Mouse (Mus musculus): ENCODE data around the gene Rasgrp2.

Gene Rasgrp2

DNA sequence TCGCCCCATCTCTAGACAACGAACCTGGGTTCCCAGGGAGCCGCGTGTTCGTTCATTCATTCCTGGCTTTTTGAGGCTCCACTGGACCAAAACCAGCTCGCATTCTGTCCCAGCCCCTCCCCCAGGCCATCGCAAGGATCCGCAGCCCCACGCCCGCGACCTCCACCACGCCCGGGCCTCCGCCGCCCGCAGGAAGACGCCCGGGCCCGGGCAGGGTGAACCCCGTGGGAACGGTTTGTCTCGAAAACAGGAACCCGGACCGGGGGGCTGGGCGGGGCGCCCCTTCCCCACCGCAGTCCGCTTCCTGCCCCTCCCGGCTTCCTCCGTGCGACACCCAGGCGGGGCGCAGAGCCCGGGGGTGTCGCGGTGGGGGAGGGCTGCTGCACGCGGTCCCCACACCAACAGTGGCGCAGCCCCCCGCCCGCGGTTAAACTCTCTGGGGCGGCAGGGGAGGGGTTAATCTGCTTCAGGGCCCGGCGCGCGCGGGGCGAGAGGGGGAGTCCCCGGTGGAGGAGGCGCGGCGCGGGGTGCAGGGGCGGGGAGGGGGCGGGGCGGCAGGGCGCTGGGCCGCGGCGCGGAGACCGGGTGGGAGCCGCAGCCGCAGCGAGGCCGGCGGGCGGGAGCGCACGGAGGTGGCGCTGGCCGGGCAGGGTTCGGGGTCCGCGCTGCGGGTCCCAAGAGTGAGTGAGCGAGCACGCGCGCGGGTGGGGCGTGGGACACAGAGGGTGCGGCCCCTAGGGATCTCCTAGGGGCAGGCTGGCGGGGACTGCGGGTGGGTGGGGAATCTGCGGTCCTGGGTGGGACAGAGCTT is at the start of gene Rasgrp2:
TSS of gene Rasgrp2 (plus strand) at position 56 of the 811 bp plus-strand sequence.
- WGBS, result 2% methylated on average over 86 of the region's 87 CpGs

DNA sequence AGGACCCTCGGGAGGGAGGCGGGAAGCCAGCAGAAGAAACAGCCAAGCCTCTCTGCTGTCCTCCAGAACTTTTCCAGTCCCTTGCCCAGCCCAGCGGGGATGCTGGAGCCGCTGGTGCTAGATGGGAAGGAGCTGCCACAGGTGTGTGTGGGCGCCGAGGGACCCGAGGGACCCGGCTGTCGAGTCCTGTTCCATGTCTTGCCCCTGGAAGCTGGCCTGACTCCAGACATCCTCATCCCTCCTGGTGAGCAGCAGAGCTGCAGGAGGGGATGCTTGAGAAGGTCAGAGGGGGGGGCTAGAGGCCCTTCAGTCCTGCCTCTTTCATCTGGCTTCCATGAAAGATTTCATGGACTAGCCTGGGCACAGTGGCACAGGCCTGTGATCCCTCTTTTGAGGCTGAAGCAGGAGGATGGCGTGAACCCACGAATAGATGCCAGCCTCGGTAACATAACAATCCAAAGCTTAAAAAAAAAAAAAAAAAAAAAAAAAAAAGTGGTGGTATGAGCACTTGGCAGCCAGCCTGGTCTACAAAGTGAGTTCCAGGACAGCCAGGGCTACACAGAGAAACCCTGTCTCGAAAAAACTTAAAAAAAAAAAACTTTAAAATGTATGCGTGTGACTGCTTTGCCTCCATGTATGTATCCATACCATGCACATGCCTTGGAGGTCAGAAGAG is 47.6 kb upstream of the Rasgrp2 start:
- WGBS, result 48% methylated on average over 14 of the region's 14 CpGs

DNA sequence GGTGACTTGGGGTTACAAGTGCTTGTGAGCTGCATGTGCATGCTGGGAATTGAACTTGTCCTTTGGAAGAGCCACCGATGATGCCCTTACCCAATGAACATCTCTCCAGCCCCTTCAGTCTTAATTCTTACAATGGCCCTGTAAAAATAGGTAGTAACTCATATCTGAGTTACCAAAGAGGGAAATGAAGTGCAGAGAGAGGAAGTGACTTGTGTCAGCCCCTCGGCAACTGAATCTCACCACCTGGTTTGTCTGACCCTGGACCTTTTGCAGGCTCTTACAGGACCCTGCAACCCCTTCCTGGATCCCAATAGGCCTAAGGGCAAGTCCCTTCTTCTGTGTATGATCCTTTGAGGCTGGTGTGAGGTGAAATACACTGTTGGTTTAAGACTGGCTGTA is 47.0 kb upstream of the Rasgrp2 start:
- 89% methylated on average over 2 of the region's 2 CpGs for WGBS

DNA sequence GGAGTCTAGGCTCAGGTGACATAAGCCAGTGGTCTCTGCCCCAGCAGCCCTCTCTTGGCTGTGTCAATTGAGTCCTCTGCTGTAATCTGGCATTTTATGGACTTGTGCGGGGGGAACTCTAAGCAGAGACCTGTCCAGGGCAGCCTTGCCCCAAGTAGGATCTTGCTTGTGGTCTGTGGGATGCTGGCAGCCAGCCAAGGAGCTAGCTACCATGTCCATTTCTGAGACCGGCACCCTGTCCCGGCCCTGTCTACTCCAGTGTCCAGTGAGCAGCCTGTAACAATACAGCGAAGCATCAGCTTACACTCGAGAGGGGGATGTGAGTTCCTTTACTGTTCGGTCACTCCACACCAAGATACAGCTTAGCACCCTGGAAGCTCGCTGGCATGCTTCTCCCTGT is 45.1 kb upstream of the Rasgrp2 start:
- WGBS, result 72% methylated on average over 7 of the region's 7 CpGs

DNA sequence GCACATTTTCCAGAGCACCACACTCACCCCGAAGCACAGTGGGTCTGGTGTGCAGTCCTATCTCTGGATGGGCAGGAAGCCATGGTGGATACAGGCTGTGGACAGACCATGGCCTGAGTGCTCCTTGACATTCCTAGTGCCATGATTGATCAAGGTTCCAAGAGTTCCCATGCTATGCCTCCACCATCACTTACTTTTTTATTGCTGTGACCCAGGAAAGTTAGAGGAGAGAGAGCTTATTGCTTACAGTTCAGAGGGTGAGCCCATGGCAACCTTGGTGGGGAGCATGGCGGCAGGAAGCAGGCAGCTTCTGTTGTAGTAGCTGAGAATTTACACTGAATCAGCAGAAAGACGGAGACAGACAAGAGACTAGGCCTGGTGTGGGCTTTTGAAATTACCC is 37.8 kb upstream of the Rasgrp2 start:
- WGBS, result 92% methylated on average over 3 of the region's 3 CpGs

DNA sequence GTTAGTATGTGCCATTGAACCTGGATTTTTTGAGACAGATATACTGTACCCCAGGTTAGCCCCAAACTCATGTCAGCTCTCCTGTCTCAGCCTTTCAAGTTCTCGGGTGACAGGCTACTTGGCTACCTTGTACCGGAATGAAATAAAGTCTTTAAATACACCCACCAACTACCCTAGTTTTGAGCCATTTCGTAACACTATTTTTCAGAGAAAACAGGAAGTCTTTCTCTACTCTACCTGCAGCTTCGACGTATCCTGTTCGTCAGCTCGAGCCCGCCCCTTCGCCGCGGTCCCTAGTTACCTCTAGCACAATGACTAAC is 36.1 kb upstream of the Rasgrp2 start:
- whole genome bisulfite sequencing, result 0% methylated on average over 11 of the region's 11 CpGs

DNA sequence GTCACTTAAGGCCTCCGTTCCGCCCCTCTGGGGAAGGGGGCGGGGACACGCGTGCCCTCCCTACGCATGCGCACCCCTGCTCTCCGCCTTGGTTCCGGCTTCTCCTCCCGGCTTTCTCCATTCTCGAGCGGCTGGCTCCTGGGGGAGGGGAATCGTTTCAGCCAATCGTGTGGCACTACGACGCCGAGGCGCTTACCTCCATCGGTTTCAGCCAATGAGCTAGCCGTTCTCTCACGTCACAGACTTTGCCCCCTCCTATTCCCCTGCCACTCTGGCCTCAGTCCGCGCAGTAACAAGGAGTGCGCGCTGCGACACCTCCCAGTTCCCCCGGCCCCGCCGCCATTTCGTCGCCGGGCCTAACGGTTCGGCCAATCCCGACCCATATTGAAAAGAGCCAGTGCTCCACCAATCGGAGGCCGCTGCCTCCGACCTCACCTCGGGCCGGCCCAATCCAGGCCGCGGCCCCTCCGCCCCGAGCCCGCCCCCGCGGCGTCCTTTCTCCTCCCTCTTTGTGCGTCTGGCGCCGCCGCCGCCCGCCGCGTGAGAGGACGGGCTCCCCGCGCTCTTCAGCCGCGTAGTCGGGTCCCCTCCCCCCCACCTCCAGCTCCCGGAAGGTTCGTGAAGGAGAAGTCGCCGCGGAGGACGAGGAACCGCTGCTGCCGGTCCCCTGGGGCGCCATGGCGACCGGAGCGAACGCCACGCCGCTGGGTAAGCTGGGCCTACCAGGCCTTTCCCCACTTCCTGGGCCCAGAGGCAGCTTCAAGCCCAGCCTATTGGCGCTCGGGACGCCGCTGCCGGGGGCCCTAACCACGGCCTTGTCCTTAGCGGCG is 35.5 kb upstream of the Rasgrp2 start, which contains the start of gene Sf1:
TSS of gene Sf1 (plus strand) at position 280 of the 830 bp plus-strand sequence.
- WGBS, result under 1% methylated on average over 84 of the region's 85 CpGs

DNA sequence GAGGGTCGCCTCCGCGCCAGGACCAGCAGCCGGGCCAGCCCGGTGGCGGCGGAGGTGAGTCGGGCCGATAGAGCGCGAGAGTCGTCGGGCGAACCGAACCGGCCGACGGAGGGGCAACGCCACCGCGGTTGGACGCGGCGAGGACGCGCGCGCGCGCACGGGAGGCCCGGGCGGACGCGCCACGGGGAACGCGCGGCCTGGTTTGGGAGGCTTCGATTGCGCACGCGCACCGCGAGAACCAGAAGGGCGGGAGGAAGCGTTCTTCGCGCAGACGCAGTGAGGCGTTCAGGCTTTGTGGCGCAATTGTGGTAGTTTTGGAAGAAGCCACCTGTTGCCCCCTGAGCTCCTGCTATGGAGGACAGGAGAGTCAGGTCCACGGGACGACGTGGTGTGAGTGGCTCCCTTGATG is 34.8 kb upstream of the Rasgrp2 start:
- WGBS, result under 1% methylated on average over 55 of the region's 55 CpGs

DNA sequence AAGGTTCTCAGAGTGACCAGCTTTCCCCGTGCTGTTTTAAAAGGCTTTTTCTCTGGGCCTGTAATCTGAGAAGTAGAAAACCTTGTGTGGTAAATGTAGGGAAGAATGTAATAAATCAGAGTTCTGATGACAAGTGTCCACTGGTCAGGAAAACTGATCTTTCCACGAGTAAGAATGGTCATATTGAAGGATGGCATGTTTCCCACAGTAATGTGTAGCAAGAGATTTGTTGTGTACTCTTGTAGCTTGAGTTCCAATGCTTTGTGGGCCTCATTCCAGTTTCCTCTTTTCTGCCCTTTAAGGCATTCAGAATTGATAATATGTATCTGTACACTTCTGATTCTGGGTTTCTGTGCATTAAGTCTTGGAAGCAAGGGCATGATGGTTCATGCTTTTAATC is 34.3 kb upstream of the Rasgrp2 start:
- 0% methylated on average over 2 of the region's 2 CpGs for WGBS

DNA sequence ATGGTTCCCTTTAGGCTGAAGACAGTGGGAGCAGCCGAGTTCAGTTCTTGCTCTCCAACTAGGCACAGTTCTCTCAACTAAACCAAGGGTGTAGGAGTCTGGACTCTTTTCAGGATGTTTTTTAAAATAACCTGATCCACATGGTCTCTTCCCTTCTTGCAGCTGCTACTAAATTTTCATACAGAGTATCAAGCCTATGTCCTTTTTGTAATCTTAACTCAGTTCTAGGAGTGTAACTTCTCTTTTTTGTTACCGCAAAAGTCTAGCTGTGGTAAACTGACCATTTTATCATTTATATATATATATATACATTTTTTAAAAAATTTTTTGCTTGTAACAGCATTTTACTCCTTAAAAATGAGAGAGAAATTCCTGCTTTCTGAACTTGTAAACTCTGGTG is 29.0 kb upstream of the Rasgrp2 start:
- WGBS, result 43% methylated on average over 2 of the region's 2 CpGs

DNA sequence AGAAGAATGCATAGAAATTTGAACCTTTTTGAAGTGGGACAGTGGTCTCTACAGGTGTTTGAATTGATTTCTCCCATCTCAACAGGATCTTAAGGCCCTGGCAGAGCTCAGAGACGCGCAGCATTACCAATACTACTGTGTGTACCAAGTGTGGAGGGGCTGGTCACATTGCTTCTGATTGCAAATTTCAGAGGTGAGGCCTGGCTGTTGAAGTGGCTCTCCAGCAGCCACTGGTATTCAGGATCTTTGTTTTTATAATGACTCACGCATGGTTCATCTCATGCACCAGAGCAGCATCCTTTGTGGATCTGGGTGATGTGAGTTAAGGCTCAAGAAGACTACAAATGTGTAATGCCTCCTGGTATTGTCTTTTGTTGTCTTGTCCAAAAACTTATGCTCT is 26.7 kb upstream of the Rasgrp2 start:
- WGBS, result 95% methylated on average over 3 of the region's 3 CpGs

DNA sequence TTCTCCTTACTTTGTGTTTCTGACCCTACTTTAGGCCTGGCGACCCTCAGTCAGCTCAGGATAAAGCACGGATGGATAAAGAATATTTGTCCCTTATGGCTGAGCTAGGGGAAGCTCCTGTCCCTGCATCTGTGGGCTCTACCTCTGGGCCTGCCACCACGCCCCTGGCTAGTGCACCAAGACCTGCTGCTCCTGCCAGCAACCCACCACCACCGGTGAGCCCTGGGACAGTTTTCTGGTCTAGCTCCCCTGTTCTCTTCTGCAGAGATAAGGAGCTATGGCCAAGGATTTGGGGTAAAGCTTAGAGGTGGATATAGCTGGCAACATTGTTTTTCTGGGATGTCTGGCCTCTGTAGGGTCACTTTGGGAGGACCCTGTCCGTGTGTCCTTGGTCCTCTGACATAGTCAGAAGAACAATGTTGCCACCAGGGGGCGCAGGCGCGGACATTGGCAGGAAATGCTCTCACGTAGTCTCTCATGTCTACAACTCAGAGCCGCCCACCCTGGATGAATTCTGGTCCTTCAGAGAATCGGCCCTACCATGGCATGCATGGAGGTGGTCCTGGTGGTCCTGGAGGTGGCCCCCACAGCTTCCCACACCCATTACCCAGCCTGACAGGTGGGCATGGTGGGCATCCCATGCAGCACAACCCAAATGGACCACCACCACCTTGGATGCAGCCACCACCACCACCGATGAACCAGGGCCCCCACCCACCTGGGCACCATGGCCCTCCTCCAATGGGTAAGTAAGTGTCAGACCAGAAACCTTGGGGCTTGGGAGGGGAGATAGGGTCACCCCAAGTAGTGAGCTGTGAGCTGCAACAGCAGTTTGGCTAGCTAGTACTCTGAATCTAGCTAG is 25.4 kb upstream of the Rasgrp2 start:
- WGBS, result 47% methylated on average over 12 of the region's 12 CpGs

DNA sequence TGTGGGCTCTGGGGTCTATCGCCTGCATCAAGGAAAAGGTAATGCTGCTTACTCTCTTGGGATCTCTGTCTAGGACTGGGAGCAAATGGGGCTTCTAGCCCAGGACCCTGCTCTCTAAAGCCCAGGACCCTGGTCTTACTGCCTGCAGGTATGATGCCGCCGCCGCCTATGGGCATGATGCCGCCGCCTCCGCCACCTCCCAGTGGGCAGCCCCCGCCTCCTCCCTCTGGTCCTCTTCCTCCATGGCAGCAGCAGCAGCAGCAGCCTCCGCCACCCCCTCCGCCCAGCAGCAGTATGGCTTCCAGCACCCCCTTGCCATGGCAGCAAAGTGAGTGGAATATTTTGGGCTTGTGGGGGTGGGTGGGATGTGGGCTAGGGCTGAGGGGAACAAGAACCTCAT is 24.6 kb upstream of the Rasgrp2 start:
- WGBS, result 88% methylated on average over 10 of the region's 10 CpGs

DNA sequence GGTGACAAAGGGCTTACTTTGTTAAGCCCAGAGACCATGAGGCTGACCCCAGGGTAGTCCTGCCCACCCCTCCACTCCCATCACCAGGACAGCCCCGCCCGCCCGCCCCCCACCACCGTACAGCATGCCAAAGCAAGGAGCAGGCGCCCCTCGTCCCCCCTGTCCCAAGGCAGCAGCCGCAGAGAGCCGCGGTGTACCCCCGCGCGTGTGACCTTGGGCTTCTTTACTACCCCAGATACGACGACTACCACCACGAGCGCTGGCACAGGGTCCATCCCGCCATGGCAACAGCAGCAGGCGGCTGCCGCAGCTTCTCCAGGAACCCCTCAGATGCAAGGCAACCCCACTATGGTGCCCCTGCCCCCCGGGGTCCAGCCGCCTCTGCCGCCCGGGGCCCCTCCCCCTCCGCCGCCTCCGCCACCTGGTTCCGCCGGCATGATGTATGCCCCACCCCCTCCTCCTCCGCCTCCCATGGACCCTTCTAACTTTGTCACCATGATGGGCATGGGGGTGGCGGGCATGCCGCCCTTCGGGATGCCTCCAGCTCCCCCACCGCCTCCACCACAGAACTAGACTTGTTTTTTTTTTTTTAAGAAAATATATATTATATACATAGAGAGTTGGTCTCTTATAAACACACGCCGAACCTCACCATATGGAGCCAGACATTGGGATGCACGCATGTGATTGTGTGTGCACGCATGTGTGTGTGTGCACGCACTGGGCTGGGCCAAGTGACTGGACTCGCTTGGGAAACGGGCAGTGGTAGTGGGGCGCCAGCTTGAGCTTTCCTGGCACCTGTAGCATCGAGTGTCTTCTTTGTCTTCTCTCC is 23.5 kb upstream of the Rasgrp2 start:
- 83% methylated on average over 42 of the region's 42 CpGs for WGBS

DNA sequence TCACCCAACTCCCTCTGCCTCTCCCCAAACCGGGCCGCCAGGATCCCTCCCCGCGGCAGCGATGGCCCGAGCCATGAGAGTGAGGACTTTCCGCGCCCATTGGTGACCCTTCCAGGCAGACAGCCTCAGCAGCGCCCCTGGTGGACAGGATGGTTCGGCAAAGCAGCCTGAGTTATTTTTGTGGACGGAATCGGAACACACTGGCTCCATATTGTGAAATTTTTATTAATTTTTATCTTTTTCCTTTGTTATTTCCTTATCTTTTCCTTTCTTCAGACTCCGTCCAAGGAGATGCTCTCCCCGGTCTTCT is 22.9 kb upstream of the Rasgrp2 start:
- WGBS, result 63% methylated on average over 14 of the region's 14 CpGs

DNA sequence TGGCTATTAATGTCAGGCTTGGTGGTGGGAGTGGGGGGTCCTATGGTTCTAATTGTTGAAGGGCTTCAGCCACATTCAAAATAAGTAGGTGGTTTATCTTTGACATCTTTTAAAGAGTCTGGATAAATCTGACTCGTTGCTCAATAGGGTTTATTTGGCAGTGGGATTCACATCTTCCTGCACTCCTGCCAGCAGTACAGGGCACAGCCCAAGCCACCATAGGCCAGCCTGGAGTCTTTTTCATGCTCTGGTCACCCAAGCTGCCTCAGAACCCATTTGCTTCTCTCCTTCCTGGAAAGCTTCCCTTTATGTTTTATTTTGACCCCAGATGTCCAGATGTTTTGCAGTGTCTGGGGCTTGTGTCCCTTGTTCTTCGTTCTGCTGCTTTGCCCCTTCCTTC is 22.5 kb upstream of the Rasgrp2 start:
- 52% methylated on average over 2 of the region's 2 CpGs for WGBS

DNA sequence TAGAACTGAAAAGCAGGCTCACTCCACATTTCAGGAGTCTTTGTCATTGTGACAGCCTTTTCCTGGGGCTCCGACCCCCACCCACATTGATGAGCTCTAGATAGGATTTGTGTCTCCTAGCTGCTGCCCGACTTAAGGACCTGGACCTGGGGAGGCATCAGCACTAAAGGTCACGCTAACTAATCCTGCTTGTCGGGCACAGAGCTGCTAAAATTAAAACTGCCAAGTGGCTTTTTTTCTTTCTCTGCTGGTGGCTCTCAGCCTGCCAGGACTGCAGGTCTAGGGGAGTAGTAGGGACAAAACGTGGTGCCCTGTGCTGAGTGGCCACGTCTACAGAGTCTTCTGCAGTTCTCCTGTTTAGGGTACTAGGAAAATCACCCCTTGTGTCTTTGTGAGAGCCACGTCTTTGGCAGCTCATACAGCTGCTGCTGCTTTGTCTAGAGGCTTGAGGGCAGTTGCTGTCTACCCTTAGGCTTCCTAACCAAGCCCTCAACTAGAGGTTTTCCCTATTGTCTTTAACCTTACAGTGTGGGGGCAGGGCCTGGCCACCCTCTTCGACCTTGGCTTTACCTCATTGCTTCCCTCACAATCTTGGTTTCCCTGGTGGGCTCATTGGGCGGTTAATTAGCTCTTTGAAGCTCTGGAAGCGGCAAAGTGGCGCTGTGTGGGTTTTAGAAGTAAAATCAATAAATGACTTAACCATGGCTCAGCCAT is 21.7 kb upstream of the Rasgrp2 start:
- 64% methylated on average over 11 of the region's 11 CpGs for WGBS

DNA sequence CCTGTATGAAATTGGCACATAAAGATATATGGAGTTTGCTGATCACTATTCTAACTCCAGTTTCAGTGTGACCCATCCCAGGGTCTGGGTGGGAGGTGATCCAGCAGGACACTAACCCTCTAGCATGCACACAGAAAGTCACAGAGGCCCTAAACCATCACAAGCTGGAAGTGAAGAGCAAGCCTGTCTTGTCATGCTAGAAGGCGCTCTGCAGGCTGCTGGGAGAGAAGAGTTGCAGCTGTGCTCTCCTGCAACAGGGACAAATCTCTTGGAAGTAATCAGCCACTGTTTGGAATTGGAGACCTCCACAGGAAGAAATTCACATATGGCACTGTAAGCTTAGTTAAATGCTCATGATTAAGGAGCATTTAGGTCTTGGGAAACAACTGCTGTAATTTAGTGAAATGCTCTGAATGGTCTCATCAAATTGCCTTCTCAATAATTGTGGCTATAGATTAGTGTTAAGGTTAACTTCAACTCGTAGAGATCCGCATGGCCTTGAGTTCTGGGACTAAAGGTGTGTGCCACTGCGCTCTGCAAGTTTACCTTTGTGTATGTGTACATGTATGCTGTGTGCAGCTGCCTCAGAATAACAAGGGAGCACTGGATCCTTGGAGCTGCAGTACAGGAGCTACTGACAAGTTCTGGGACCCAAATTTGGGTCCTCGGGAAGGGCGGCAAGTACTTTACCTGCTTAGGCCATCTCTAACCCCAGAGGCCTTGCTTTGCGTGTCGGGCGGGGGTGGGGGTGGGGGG is 18.6 kb upstream of the Rasgrp2 start:
- WGBS, result 94% methylated on average over 9 of the region's 9 CpGs

DNA sequence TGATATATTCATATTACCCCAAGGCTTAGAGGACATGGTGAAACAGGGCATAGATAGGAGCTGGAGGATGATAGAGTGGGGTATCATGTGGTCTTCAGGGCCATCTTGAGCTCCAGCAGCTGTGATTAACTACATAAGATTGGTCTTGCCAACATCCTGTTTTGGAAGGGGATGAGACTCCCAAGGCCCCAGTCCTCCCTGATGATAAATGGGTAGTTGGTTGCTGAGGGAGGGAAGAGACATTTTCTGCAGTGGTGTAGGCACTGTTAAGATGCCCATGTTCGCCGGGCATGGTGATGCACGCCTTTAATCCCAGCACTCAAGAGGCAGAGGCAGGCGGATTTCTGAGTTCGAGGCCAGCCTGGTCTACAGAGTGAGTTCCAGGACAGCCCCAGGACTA is 17.9 kb upstream of the Rasgrp2 start:
- 93% methylated on average over 5 of the region's 5 CpGs for WGBS
